11 mouse cellular contexts compared by ENCODE assay signal in genomic region chr16:87705892-87706589, GRCm38 (mm10). TPM values are rescaled to one million over a fixed set of nuclear protein-coding genes. Genes with fewer than 3 reads are reported as not detected.
A peak's percentile ranks its signal among the peaks of the same experiment; 100 is the strongest.
DNase-seq lines count a peak whose midpoint lies in the region; ATAC-seq and TF ChIP-seq lines count a peak whose summit lies in the region.
"Had no signal": no experiment of that assay in that cellular context is flagged by ENCODE, and none has a peak within 500 bp of the region (broad histone marks: within the 10 kb centered on the region; RNA-seq: fewer than 3 reads in every experiment).

No protein-coding gene starts in this region.

- DNase-seq in heart, embryonic 10.5 days (ENCODE audit: low spot score), result no peak
- DNase-seq in heart, adult 18-20 months, result no peak
- no peak for DNase-seq in stomach, postnatal 0 days (ENCODE audit: low spot score)
- DNase-seq in liver, embryonic 13.5 days, result peak; percentile 66
- peak; percentile 62 for DNase-seq in yolk sac, embryonic 10.5 days (ENCODE audit: low spot score)
- no peak for DNase-seq in urinary bladder, postnatal 4 days (ENCODE audit: low spot score in 2 of 2)
- no peak for DNase-seq in thymus, postnatal 14 days
- DNase-seq: adrenal gland, postnatal 25 days; spleen, adult 18-20 months had no signal

- no peaks in the 10 kb centered on the region for H3K9me3 ChIP-seq in heart, embryonic 10.5 days
- H3K9me3 ChIP-seq in stomach, embryonic 14.5 days (ENCODE audit: control insufficient read depth, low read depth, low read length), result no peaks in the 10 kb centered on the region
- no peaks in the 10 kb centered on the region for H3K9me3 ChIP-seq in stomach, postnatal 0 days (ENCODE audit: control insufficient read depth, low read length)
- no peaks in the 10 kb centered on the region for H3K9me3 ChIP-seq in liver, embryonic 13.5 days (replicated peaks)

- H3K27me3 ChIP-seq in heart, embryonic 10.5 days (ENCODE audit: insufficient read depth, poor library complexity, severe bottlenecking), result no peaks in the 10 kb centered on the region
- no peaks in the 10 kb centered on the region for H3K27me3 ChIP-seq in stomach, embryonic 14.5 days (ENCODE audit: control insufficient read depth, insufficient read depth, low read length)
- H3K27me3 ChIP-seq in stomach, postnatal 0 days (ENCODE audit: control insufficient read depth, insufficient read depth, low read length), result no peaks in the 10 kb centered on the region
- no peaks in the 10 kb centered on the region for H3K27me3 ChIP-seq in liver, embryonic 13.5 days

- H3K4me3 ChIP-seq in heart, embryonic 10.5 days, result peak overlapping the region; percentile 10
- H3K4me3 ChIP-seq in stomach, embryonic 14.5 days (ENCODE audit: low read depth, low read length), result no peak overlapping the region
- no peak overlapping the region for H3K4me3 ChIP-seq in stomach, postnatal 0 days (ENCODE audit: low read depth, low read length)
- peak overlapping the region; percentile 46 for H3K4me3 ChIP-seq in liver, embryonic 13.5 days (replicated peaks)

- no peaks in the 10 kb centered on the region for H3K36me3 ChIP-seq in heart, embryonic 10.5 days
- H3K36me3 ChIP-seq in stomach, embryonic 14.5 days (ENCODE audit: control insufficient read depth, insufficient read depth, low read length), result no peaks in the 10 kb centered on the region
- H3K36me3 ChIP-seq in stomach, postnatal 0 days (ENCODE audit: control insufficient read depth, insufficient read depth, low read length), result no peaks in the 10 kb centered on the region
- no peaks in the 10 kb centered on the region for H3K36me3 ChIP-seq in liver, embryonic 13.5 days

- H3K4me2 ChIP-seq in stomach, embryonic 14.5 days (replicated peaks; ENCODE audit: low read depth, low read length), result no peak overlapping the region
- no peak overlapping the region; the same call in 1 of the 2 replicates for H3K4me2 ChIP-seq in stomach, postnatal 0 days (replicated peaks; ENCODE audit: low read depth)
- H3K4me2 ChIP-seq in liver, embryonic 13.5 days, result peak overlapping the region; percentile 70
- H3K4me2 ChIP-seq: hindbrain, embryonic 14.5 days had no signal

- no peak for TF ChIP-seq CTCF in stomach, postnatal 0 days (IDR thresholded peaks at IDR 0.05; ENCODE audit: low read depth)

- peaks cover 69% of the 10 kb centered on the region for H3K4me1 ChIP-seq in heart, embryonic 10.5 days
- H3K4me1 ChIP-seq in stomach, embryonic 14.5 days (ENCODE audit: control insufficient read depth, insufficient read depth, low read length), result peaks cover 10% of the 10 kb centered on the region
- H3K4me1 ChIP-seq in stomach, postnatal 0 days (replicated peaks; ENCODE audit: control insufficient read depth, insufficient read depth), result peaks cover 10% of the 10 kb centered on the region
- peaks cover 96% of the 10 kb centered on the region for H3K4me1 ChIP-seq in liver, embryonic 13.5 days (replicated peaks)

- ATAC-seq in stomach, embryonic 14.5 days (ENCODE audit: insufficient number of reproducible peaks, insufficient read depth, low FRiP score, low read depth), result peak; percentile 44; the same call in 1 of the 2 replicates
- ATAC-seq in stomach, postnatal 0 days (ENCODE audit: low FRiP score, low TSS enrichment), result no peak; the same call in 1 of the 2 replicates
- ATAC-seq in liver, embryonic 13.5 days (ENCODE audit: low read depth), result peak; percentile 88

- no peak overlapping the region for H3K9ac ChIP-seq in stomach, embryonic 14.5 days (replicated peaks; ENCODE audit: low read depth, low read length)
- H3K9ac ChIP-seq in stomach, postnatal 0 days (ENCODE audit: low read length), result no peak overlapping the region
- peak overlapping the region; percentile 69 for H3K9ac ChIP-seq in liver, embryonic 13.5 days
- H3K9ac ChIP-seq: hindbrain, embryonic 14.5 days had no signal

- TF ChIP-seq EP300 in stomach, postnatal 0 days (optimal IDR thresholded peaks at IDR 0.05), result no peak

- no peak overlapping the region for H3K27ac ChIP-seq in heart, embryonic 10.5 days
- H3K27ac ChIP-seq in stomach, embryonic 14.5 days (ENCODE audit: low read length), result no peak overlapping the region
- H3K27ac ChIP-seq in stomach, postnatal 0 days (replicated peaks), result no peak overlapping the region
- H3K27ac ChIP-seq in liver, embryonic 13.5 days, result peak overlapping the region; percentile 91
- H3K27ac ChIP-seq: hindbrain, embryonic 14.5 days had no signal

- 18% methylated on average over 19 of the region's 19 CpGs for WGBS in heart, embryonic 10.5 days
- 31% methylated on average over 19 of the region's 19 CpGs for WGBS in stomach, embryonic 14.5 days
- 33% methylated on average over 19 of the region's 19 CpGs for WGBS in stomach, postnatal 0 days
- WGBS in liver, embryonic 13.5 days (ENCODE audit: insufficient replicate concordance), result 10% methylated on average over 19 of the region's 19 CpGs

RNA-seq across cellular contexts. Expression of gene Bach1, which starts 7.3 kb away (rescaled TPM):
- 8.5 and 9.4 TPM in 2 replicates for polyA plus RNA-seq in heart, embryonic 10.5 days (2016; fragmentation: Nextera tagmentation; extraction: Ambion mirVana)
- 10 to 100 TPM; 28.3 to 31.8 TPM for total RNA-seq in heart, adult 18-20 months (2021)
- 15.3 and 16.2 TPM in 2 replicates for polyA plus RNA-seq in stomach, embryonic 14.5 days (2014; fragmentation: Nextera tagmentation; extraction: Ambion mirVana)
- polyA plus RNA-seq in stomach, postnatal 0 days (2015; fragmentation: Nextera tagmentation; extraction: Ambion mirVana), result 4.3 and 5.3 TPM in 2 replicates
- polyA plus RNA-seq in liver, embryonic 13.5 days (2015; fragmentation: Nextera tagmentation; extraction: Ambion mirVana), result 6.3 and 9.0 TPM in 2 replicates

Comparison
In these comparisons a context has a peak if more than half of its experiments do, and no peak if none do; other contexts are left out.
1. DNase-seq: peak in liver, embryonic 13.5 days (single experiment) and yolk sac, embryonic 10.5 days (single experiment); none in heart, embryonic 10.5 days (single experiment), heart, adult 18-20 months (0 of 2), stomach, postnatal 0 days (single experiment), urinary bladder, postnatal 4 days (0 of 2) and thymus, postnatal 14 days (single experiment).
2. H3K4me3 ChIP-seq: peak in heart, embryonic 10.5 days (single experiment) and liver, embryonic 13.5 days (single experiment); none in stomach, embryonic 14.5 days (single experiment) and stomach, postnatal 0 days (single experiment).